Mouse (Mus musculus) adipocyte (in vitro differentiated cells): ENCODE data around the gene Arhgap17.
A peak's percentile ranks its signal among the peaks of the same experiment; 100 is the strongest.

Experiments used
- DNase-seq: peaks from one replicate; pipeline ENCODE4 v3.0.0-alpha.2; 2016; ENCODE audit warnings: low spot score

Gene Arhgap17

DNA sequence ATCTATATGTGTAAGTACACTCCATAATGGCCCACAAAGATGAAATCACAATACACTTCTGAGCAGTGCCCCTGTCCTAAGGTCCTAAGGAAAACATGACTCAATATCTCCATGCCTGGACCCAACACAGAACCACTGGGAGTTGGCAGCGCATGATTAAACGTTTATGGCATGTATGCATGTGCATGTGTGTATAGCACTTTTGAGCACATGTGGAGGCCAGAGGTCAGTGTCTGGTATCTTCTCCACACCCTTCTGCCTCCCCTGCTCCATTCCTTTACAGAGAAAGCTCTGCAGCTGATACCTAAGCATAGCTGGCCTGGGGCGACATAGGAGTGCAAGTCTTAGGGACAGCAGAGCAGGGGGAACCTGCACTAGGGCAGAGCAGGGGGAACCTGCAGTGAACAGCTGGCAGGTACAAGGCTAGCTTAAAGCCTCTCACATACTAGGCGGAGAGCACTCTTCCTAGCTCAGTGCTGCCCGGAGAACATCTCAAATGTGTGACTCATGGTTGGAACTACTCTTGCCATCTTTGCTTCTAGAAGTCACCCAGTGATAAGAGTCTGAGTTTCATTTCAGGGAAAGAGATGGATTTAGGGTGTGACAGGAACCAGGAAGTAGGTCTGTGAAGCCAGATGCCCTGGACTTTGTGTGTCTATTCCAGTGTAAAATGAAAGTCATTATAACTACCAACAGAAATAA lies 25.5 kb downstream of the Arhgap17 start:
- no peak for DNase-seq

DNA sequence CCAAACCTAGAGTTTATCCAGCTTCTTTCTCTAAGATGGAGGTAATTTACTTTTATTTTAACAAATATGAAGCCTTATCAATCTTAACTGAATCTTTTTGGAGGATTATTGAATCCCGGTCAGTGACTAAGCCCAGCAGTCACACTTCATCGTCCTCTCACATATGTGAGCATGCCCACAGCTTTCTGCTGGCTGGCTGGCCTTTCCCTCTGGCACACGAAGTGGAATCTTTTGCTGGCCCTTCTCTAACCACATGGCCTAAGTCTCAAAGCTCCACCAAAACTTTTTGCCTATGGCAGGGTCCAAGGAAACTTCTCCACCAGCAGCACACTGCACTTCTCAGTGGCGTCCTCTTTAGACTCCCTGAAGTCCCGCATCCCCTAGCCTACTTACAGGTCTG lies 27.8 kb downstream of the Arhgap17 start:
- peak; percentile 24 for DNase-seq

DNA sequence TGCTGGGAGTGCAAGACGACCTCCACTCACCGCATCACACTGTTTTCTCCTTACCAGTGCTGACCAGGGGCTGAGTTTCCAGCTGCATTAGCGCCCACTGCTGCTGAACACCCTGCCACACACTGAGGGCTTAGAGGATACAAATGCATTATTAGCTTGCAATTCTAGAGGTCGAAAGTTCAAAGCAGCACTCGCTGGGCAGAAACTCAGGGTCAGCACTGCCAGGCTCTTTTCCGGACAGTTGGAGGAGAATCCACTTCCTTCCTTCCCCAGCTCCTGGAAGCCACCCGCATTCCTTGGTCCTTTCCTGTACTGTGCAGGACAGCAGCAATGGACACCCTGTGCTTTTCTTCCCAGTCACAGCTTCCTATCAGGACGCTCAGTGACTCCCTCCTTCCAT lies 31.4 kb downstream of the Arhgap17 start:
- no peak for DNase-seq

DNA sequence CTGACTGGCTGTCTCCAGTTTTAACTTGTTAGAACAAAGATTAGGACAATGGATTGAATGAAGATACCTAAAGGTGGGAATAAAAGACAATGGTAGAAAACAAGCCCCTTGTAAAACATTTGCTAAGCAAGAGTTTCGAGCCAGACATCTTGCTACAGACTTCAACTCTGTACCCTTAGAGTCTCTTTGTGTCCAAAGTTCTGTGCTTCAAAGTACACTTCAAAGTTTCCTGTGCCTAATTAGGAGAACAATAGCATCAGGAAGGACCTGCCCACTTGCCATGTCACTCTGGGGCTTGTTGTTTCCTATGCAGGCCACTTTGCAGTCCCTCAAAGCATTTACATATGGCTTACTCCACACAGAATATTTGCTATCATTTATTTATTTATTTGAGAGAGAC lies 33.4 kb downstream of the Arhgap17 start:
- DNase-seq: no peak

DNA sequence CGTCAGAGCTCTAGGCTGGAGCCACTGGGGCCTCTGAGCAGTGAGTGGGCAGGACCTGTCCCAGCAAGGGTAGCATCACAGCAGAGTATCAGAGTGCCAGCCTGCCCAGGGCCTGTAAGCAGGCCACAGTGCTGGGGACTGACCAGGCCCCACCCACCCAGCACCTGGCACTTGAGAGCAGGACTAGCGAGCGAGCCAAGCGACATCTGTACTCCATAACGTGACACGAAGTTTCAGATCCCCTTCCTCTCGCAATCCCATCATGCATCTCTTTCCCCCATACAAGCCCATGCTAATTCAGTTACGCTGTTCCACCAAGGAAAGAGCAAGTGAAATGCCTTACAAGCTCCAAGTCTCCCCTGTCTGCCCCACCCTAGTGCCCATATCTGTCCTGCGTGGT lies 39.2 kb downstream of the Arhgap17 start:
- no peak for DNase-seq

DNA sequence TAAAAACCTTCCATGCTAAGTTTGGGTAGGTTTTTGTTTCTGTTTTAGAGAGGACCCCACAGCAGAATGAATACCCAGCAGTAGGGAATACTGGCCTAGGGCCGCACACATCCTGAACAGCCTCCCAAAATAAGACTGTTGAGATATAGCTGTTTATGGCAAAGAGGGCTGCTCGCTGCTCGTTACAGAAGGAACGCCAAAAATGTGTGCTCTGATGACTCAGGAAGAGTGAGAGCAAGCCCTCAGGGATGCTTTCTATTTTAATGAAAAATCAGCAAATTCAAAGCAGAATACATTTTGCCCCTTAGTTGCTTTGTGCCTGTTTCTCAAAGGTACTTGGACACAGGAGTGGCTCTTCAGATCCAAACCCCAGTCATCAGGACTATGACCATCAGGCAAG lies 41.8 kb downstream of the Arhgap17 start:
- no peak for DNase-seq

DNA sequence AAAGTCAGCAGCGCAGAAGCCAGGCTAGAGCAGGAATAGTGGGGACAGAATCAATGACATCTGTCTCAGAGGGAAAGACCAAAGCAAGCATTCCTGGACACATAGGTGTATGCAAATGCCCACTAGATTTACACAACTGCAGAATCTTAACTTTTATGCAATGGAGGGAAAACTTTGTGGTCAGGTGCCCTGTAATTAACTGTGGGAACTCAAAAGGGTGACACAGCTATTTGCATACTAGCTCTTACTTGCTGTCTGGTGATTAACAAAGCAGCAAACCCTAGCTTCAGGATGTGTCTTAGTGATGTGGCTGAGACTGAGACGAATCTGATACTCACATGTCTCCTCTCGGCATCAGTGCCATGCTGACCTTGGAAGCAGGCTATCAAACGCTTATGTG lies 42.8 kb downstream of the Arhgap17 start:
- no peak for DNase-seq

DNA sequence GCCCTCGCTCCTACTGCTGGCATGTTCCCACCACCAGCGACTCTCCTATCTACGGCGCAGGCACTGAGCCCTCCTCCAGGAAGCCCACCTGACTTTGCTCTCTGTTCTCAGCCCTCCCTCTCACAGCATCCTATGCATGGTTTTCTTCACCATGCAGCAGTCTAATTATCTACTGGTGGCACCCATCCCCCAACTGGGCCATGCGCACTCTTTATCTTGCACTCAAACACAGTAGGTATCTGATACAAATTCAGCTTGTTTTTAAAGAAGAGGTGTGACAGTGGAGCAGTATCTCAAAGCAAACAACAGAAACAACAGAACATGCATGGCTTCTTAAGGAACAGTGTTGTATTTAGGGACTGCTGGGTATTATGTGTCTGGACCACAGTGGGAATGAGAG lies 43.7 kb downstream of the Arhgap17 start:
- no peak for DNase-seq

DNA sequence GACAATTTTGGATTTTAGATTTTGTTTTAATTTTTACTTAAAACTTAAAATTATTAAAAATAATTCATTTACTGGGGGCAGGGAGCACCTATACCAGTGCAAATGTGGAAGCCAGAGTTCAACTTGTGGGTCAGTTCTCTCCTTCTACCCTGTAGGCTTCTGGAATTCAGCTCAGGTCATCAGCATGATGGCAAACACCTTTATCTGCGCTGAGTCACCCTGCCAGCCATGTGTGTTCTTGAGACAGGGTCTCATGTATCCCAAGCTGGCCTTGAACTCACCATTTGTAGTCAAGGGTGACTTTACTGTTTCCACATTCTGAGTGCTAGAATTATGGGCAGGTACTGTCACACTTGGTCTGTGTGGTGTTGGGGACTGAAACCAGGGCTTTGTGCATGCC lies 45.6 kb downstream of the Arhgap17 start:
- DNase-seq: no peak

DNA sequence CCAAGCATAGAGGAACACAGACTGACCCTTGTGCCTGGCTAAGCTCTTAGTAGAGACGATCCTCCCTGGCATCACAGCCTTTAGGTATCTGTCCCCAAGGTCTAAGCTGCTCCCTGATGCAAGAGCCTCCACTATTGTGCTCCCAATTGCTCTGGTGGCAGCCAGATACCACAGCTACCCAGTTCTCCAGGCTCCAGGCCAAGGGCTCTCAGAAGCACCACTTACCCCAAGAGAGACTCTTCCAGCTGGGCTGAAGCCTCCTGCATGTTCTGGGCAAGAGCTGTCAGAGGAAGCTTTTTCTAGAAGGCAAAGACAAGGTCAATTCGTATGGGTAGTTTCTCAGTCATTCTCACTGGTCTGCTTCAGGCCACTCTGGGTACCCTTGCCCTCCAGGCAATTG lies 46.3 kb downstream of the Arhgap17 start:
- peak; percentile 63 for DNase-seq

DNA sequence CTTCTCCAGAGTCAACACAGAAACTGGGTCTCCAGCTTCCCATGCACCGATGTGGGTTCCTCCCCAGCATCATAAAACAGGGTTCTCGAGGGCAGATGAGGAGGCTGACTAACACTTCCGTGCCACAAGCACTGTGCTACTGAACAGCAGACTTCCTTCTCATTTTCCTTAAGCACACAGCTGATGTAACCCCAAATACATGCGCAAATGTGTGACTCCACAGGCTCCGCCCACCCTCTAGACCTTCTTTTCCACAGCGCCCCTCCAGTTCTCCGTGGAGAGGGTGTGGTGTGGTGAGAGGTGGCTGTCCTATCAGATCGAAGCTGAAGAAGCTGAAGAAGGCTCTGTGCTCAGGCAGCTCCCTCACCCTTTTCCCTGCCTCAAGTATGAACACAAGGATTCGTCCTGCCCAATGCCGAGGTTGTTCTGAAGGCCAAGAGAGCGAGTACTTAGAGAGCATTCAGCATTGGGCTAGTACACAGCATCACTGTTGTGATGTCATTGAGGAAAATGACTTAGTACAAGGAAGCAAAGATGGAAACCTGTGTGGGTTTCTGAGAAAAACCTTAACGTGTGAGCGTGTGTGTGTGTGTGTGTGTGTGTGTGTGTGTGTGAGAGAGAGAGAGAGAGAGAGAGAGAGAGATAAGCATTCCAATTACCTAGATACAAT lies 47.1 kb downstream of the Arhgap17 start:
- DNase-seq: no peak

DNA sequence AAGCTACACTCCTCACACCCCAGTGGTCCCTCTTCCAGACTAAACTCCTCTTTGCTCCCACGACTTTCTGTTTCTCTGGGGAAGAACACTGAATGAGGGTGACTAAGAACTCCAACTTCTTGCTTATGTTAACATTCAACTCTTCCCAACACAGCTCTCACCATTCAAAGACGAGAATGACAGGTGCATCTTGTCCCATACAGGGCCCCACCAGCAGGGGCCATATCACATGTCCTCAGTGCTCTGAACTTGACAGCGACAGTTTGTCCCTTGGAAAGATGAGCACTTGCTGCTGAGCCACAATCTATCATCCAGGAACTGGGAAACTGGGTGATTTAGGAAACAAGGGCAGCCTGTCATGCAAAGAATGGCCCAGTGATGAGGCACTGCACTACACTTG lies 57.0 kb downstream of the Arhgap17 start:
- no peak for DNase-seq

DNA sequence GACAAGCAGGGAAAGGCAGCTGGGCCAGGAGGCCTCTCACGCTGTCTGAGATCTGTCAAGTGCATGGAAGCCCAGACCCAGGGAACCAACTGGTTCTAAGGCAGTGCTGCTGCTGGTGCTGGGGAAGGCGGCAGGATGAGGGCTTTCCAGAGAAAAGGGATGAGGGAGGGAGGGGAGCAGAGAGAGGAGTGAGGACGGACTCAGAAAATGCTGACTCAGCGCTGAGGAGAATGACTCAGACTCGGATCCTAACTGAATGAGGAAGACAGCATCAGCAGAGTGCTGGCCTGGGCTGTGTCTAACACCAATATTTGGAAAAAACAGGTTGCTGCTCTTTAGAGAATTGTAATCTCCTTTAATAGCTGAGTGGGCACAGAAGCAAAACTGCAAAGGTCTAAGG lies 57.9 kb downstream of the Arhgap17 start:
- no peak for DNase-seq

DNA sequence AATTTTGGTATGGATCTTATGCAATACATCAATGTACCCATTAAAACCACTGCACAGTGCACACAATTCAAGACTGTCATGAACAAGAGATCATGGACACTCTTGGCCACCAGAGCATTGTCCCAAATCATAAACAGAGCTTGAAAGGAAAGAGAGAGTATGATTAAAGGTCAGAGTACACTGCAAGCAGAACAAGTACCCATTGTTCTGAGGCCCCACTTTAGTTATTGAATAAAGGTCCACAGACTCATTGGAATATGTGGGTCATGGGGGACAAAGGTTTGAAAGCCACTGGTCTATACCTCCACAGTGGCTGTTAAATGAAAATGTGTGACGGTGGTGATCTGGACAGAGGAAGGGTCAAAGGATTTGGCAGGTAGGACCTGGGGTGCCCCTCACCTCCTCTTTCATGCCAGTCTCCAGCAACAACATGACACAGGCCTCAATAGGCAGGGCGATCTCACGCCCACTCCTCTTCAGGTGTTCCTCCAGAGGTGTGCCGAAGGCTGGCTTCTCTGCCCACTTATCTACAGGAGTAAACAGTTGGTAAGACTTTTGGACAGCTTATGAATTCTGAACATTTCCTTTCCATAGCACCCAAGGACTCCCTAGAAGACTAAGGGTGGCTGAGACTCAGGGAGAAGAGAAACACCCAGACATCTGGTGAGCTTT lies 61.7 kb downstream of the Arhgap17 start:
- DNase-seq: no peak

DNA sequence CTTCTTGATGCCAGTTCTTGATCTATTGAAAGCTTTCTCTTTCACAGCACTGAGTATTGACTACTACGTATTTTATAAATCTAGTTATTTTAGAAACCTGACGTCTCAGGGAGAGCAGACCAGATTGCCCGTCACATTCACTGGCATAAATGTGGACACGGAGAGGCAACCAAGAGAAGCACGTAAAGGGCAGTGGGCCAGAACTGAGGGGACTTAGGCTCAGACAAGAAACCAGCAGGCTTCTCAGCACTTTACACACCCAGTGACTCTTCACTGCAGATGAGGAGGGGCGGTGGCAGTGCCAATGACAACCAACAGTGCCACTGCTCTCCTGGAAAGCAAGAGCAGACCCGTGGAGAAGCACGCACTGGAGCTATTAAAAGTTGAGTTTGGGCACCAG lies 62.5 kb downstream of the Arhgap17 start:
- no peak for DNase-seq

DNA sequence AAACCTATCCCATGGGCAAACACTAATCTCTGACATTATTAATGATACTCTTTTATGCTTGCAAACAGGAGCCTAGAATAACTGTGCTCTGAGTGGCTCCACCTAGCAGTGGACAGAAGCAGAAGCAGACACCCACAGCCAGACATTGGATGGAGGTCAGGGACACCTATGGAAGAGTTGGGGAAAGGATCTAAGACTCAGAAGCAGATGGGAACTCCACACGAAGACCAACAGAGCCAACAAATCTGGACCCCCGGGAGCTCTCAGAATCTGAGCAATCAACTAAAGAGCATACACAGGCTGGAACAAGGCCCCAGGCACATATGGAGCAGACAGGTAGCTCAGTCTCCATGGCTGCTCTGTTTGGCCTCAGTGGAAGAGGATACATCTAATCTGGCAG lies 64.3 kb downstream of the Arhgap17 start:
- no peak for DNase-seq

DNA sequence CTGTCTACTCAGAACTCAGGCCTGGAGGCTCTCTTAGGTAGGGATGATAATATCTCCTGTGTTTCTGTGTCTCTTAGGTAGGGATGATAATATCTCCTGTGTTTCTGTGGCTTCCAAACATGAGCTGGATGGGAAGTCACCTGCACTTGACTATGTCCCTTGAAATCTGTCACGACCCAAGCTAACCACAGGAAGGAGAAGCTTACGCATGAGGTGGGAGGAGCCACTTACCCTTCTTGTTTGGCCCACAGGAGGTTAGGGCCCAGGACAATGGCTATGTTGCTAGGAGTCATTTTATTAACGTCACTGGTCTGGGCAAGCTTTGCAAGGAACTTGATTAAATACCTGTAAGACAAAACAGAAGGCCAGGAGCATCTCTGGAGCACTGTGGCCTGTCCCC lies 69.5 kb downstream of the Arhgap17 start:
- no peak for DNase-seq

DNA sequence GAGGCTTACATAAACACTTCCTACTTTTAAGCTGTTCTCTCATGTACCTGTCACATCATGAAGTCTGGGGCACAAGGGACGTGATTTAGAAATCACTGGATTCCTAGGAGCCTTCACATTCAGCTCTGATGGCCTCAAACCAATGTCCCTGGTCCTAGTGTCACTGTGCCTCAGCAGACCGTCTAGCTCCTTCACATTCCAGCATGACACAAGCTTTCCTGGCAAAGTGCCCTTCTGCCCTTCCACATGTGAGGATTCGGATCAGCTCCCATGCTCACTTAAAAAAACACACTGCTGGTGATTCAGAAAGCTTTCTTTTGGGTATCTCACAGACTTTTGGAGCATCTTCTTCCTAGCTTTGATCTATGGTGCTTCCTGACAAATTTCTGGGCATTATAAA lies 71.5 kb downstream of the Arhgap17 start:
- DNase-seq: peak; percentile 57

DNA sequence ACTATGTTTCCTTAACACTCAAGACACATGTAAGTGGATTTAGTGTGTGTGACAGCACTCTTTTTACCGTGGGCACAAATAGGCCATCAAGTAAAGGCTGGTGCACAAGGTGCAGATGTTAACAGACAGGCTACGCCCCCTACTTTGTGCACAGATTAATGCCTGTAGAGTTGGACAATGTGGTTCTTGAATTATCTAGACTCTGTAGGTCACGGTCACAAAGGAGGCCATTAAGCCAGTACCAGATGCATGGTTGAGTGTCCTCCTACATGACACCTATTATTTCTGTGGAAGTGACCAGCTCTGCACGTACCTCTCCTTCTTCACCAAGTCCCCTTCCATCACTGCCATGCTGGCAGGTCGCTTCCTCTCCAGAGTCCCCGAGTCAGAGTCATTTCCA lies 73.6 kb downstream of the Arhgap17 start:
- DNase-seq: no peak

DNA sequence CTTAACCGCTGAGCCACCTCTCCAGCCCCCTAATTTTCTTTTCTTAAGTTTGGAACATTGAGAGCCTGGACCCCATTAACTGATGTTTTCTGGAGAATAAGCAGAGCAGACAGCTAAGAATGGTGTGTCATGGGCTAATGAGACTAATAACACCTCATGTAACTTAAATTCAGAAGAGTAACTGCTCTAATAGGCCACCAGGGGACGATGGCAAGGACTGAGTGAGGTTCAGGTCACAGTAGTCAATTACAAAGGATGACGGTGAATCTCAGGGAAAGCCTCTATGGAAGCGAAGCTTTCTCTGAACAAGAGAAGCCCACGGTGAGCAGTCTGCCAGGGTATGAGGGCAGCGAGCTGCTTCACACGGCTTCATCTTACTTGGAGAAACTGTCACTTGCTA lies 74.3 kb downstream of the Arhgap17 start:
- no peak for DNase-seq

DNA sequence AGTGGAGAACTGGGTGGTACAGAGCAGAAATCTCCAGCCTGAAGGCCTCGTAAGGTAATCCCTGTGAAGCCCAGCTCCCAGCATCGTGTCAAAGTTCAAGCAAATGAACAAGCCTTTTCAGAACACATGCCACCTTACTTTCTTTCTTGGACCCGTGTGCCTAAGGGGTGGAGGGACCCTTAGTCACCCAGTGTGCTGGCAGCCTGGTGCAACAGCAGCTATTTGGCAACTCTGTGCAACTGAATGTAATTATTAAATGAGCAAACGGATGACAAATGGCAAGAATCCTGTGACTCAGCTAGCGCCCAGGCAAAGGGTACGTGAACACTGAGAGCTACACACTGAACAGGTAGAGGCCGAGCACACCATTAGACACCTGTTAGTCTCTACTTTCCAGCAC lies 75.8 kb downstream of the Arhgap17 start:
- peak; percentile 2 for DNase-seq

DNA sequence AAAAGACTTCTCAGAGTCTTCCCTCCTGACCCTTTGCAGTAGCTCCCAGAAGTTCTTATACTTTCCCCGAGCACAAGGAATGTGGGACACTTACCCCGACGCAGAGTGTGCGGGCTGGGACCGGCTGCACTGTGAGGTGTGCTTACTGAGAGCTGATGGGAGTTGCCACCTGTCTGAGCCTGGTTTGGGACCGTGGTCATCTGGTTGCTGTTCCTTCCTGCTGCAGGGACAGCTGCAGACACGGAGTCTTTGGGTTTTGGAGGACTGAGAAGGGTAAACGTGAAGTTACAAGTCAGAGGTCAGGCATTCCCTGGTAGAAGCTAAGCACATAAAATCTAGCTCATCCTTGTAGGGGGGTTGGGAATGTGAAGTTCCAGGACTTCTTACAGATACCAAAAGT lies 77.8 kb downstream of the Arhgap17 start:
- DNase-seq: no peak

DNA sequence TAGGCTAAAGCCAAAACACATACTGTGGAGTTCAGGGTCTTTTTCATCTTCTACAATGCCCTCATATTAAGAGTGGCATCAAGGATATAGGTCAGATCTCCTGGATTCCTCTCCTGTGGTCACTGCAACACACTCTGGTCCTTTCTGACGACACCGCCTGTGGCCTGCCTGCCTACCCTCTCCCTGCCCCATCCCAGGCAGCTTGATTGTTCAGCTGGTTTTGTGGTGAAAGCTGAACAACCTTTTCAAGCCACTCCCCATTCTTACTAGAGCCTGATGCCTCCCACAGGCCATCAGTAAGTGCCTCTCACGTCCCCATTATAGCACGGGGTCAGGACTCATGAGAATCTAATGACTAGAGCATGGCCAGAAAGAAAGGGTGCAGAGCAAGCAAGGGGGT lies 80.5 kb downstream of the Arhgap17 start:
- no peak for DNase-seq

DNA sequence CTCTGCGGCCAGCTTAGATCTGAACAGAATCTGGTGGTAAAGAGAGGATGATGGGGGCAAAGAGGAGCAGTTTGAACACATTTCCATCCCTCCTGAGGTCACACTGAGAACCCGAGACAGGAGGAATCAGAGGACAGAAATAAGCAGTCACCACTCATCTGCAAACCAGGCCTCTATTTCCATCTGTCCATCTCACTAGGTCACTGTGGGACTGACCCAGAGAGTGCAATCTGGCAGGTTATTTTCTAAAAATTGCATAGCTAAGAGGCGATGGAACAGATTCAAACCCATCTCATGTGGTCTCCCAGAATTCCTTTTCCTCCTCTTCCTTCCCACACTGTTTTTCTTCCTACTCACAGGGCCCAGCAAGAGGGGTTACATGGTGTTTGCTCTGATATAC lies 81.8 kb downstream of the Arhgap17 start:
- DNase-seq: no peak
